Mouse (Mus musculus): ENCODE measurements around the gene Pkhd1. TPM values are rescaled to one million over a fixed set of nuclear protein-coding genes. Genes with fewer than 3 reads are reported as not detected.

The Pkhd1 gene
- polyA plus RNA-seq (2012; ENCODE audit: insufficient read depth, insufficient read length, missing spikeins): not detected in 2 replicates

DNA sequence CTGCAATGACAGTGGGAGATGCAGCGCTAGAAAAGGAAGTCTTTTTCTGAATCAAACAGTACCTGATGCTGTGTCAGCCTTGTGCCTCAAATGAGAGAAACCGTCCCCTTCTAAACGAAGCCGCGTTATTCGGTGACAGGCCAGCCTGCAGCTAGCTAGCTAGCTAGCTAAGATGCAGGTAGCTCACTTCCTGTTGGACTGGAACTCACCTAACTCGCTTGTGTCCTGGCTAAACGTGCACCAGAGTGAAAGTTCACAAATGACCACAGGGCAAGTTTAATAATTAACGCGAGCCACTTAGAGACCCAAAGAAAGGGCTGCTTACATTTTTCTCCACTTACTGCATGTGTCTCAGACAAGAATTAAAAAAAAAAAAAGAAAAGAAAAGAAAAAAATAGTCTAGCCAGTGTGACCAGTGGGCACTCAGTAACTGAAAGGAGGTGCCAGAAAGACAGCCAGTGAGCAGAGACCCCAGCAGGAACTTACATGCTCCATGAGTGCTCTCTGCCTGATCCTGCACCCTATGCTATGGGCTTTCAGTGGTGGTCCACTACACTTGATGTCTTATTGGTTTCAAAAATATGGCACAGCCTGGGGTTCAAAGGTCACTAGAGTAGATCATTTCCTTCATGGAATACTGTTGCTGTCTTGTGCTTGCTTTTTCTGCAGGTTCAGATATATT is at the start of gene Pkhd1:
TSS of gene Pkhd1 (minus strand) at position 216 of the 682 bp plus-strand sequence.
- TF ChIP-seq POLR2A (IDR thresholded peaks at IDR 0.05; ENCODE audit: borderline replicate concordance, low read depth, low read length) (no peak), CTCF (IDR thresholded peaks at IDR 0.05; ENCODE audit: low read depth, low read length) (no peak)
- no peaks in the 10 kb centered on the region for H3K4me1 ChIP-seq (ENCODE audit: control insufficient read depth, insufficient read depth, low read length)
- H3K27ac ChIP-seq (ENCODE audit: insufficient read depth, low read depth, low read length): no peak within 1 kb of the TSS
- H3K4me3 ChIP-seq (ENCODE audit: insufficient read depth, low read length): no peak within 1 kb of the TSS

- Histone ChIP-seq H3K4me3 (ENCODE audit: insufficient read depth, low read length) (no peak overlapping the region), H3K27ac (ENCODE audit: insufficient read depth, low read depth, low read length) (no peak overlapping the region), H3K4me1 (ENCODE audit: control insufficient read depth, insufficient read depth, low read length) (no peaks in the 10 kb centered on the region)
- TF ChIP-seq CTCF (IDR thresholded peaks at IDR 0.05; ENCODE audit: low read depth, low read length): no peak
- TF ChIP-seq POLR2A (IDR thresholded peaks at IDR 0.05; ENCODE audit: borderline replicate concordance, low read depth, low read length): no peak
Observed at GRCm38 (mm10) chr1:20667567-20667966, 49.7 kb upstream of the Pkhd1 start.

- TF ChIP-seq CTCF (IDR thresholded peaks at IDR 0.05; ENCODE audit: low read depth, low read length) (no peak), POLR2A (IDR thresholded peaks at IDR 0.05; ENCODE audit: borderline replicate concordance, low read depth, low read length) (no peak)
- Histone ChIP-seq H3K4me3 (ENCODE audit: insufficient read depth, low read length) (no peak overlapping the region), H3K27ac (ENCODE audit: insufficient read depth, low read depth, low read length) (no peak overlapping the region)
Observed at GRCm38 (mm10) chr1:20666233-20666632, 48.4 kb upstream of the Pkhd1 start.

DNA sequence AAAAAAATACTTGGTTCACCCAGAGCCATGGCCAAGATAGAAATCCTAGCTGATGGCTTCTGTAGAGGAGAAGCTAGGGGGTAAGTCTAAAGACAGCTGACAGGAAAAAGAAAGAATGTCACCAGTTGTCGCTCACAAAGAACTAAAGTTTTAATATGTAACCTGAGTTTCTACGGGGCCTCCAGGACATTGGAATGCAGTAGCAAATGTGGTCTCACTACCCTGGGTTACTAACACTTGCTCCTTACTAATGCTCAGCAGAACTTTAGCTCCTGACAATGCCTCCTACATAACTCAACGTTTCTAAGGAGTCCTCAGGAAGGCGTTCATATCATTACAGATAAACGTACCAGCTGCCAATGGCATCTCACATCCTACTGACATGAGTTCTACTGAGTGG is 37.2 kb upstream of the Pkhd1 start:
- TF ChIP-seq CTCF (IDR thresholded peaks at IDR 0.05; ENCODE audit: low read depth, low read length): no peak
- no peak for TF ChIP-seq POLR2A (IDR thresholded peaks at IDR 0.05; ENCODE audit: borderline replicate concordance, low read depth, low read length)
- H3K4me3 ChIP-seq (ENCODE audit: insufficient read depth, low read length): no peak overlapping the region
- no peak overlapping the region for H3K27ac ChIP-seq (ENCODE audit: insufficient read depth, low read depth, low read length)
- H3K4me1 ChIP-seq (ENCODE audit: control insufficient read depth, insufficient read depth, low read length): no peaks in the 10 kb centered on the region

More at GRCm38 (mm10) chr1:20666233-20666632, 48.4 kb upstream of the Pkhd1 start:
- H3K4me1 ChIP-seq (ENCODE audit: control insufficient read depth, insufficient read depth, low read length): no peaks in the 10 kb centered on the region

DNA sequence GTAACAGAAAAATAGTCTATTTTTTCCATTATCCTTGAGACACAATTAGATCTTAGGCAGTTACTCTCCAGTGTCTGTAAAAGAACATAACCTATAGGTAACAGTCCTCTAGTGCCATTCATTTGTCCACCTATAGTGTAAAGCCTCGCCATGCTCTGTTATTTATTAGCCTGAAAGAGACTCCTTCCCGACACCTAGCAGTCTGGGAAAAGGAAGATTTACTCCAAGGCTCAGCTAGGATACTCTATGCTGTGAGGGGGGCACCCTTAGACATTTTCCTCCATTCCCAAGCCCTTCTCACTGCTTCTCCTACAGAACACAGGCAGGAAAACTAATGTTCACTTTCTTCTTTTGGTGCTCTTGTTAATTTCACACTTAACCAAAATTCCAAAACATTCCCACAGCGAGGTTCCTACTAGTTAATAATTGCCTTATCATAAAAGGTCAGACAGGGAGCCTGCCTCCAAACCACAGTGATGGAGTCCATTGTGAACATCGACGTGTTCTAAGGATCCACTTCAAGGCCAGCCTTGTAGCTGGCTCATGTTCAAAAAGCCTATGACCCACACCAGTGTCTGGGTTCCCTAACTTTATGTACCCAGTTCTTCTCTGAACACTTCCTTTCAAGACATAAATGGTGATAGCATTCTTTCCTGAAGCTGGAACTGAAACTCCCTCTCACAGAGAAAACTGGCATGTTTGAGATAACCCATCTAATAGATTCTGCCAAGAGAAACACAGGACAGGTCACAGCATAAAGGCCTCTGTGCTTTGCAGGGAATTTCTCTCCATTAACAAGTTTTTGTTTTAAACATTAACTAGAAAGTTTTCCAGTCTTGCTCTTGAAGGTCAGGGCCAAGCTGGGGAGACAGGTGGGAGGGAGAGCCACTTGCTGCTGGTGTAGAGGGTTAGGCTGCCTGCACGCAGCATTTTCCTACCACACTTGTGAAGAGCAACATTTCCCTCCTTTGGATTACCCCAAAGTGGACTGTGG is 35.9 kb upstream of the Pkhd1 start:
- H3K4me1 ChIP-seq (ENCODE audit: control insufficient read depth, insufficient read depth, low read length): no peaks in the 10 kb centered on the region
- H3K27ac ChIP-seq (ENCODE audit: insufficient read depth, low read depth, low read length): no peak overlapping the region
- H3K4me3 ChIP-seq (ENCODE audit: insufficient read depth, low read length): no peak overlapping the region
- no peak for TF ChIP-seq CTCF (IDR thresholded peaks at IDR 0.05; ENCODE audit: low read depth, low read length)
- TF ChIP-seq POLR2A (IDR thresholded peaks at IDR 0.05; ENCODE audit: borderline replicate concordance, low read depth, low read length): no peak

- TF ChIP-seq POLR2A (IDR thresholded peaks at IDR 0.05; ENCODE audit: borderline replicate concordance, low read depth, low read length): no peak
- no peak for TF ChIP-seq CTCF (IDR thresholded peaks at IDR 0.05; ENCODE audit: low read depth, low read length)
- Histone ChIP-seq H3K27ac (ENCODE audit: insufficient read depth, low read depth, low read length) (no peak overlapping the region), H3K4me3 (ENCODE audit: insufficient read depth, low read length) (no peak overlapping the region), H3K4me1 (ENCODE audit: control insufficient read depth, insufficient read depth, low read length) (no peaks in the 10 kb centered on the region)
Observed at GRCm38 (mm10) chr1:20634856-20635255, 17.0 kb upstream of the Pkhd1 start.

- no peak overlapping the region for H3K4me3 ChIP-seq (ENCODE audit: insufficient read depth, low read length)
- H3K27ac ChIP-seq (ENCODE audit: insufficient read depth, low read depth, low read length): no peak overlapping the region
- no peaks in the 10 kb centered on the region for H3K4me1 ChIP-seq (ENCODE audit: control insufficient read depth, insufficient read depth, low read length)
- TF ChIP-seq POLR2A (IDR thresholded peaks at IDR 0.05; ENCODE audit: borderline replicate concordance, low read depth, low read length): no peak
- no peak for TF ChIP-seq CTCF (IDR thresholded peaks at IDR 0.05; ENCODE audit: low read depth, low read length)
Observed at GRCm38 (mm10) chr1:20633276-20633869, 15.5 kb upstream of the Pkhd1 start.

DNA sequence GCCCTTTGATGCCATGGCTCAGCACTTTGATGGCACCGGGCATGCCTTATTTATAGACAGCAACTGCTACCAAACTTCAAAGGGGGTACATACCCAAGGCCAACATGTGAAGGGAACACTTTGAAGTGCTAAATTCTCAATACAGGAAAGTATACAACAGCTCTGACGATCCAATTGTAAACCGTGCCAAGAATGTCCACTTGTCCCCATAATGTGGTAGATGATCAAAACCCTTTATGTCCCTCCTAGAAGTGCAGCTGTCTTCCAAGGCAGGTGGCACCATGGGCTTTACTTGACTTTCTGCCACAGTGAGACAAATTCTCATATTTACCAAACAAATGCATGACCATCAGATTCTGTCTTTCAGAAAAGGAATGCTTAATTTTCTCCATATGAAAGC is 6.7 kb upstream of the Pkhd1 start:
- no peak overlapping the region for H3K4me3 ChIP-seq (ENCODE audit: insufficient read depth, low read length)
- no peak overlapping the region for H3K27ac ChIP-seq (ENCODE audit: insufficient read depth, low read depth, low read length)
- TF ChIP-seq CTCF (IDR thresholded peaks at IDR 0.05; ENCODE audit: low read depth, low read length): no peak
- TF ChIP-seq POLR2A (IDR thresholded peaks at IDR 0.05; ENCODE audit: borderline replicate concordance, low read depth, low read length): no peak
- H3K4me1 ChIP-seq (ENCODE audit: control insufficient read depth, insufficient read depth, low read length): no peaks in the 10 kb centered on the region

DNA sequence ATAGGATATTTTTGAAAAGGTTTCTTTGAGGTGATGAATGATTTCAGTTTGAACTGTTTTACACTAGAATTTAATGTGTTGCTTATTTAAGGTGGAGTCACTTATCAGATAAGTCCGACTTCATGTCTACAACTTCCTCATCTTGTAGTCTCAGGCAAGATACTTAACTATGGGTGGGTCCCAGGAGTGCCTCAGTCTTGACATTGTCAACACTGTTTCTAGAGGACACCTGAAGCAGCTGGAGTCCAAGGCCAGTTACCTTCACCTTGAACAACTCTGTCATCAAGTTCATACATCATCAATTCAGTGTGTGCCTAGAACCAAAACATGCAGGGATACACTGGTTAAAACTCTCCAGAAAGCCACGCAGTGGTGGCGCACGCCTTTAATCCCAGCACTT is 5.5 kb upstream of the Pkhd1 start:
- no peak overlapping the region for H3K4me3 ChIP-seq (ENCODE audit: insufficient read depth, low read length)
- H3K4me1 ChIP-seq (ENCODE audit: control insufficient read depth, insufficient read depth, low read length): no peaks in the 10 kb centered on the region
- TF ChIP-seq CTCF (IDR thresholded peaks at IDR 0.05; ENCODE audit: low read depth, low read length) (no peak), POLR2A (IDR thresholded peaks at IDR 0.05; ENCODE audit: borderline replicate concordance, low read depth, low read length) (no peak)
- no peak overlapping the region for H3K27ac ChIP-seq (ENCODE audit: insufficient read depth, low read depth, low read length)

Measured in bone marrow macrophage, adult 2 months (primary cell).